Mouse (Mus musculus) forebrain, embryonic 12.5 days (tissue): ENCODE data around the gene D6Wsu163e. TPM values are rescaled to one million over a fixed set of nuclear protein-coding genes. Genes with fewer than 3 reads are reported as not detected.

ENCODE experiments used
- ATAC-seq: fragments of 200-750 bp; cut with Nextera tagmentation; 2 replicates; pipeline ENCODE4 v1.8.0; 2017; ENCODE audit warnings: moderate TSS enrichment; ENCODE audit not compliant: low FRiP score
- H3K27ac ChIP-seq: fragments of 300-500 bp; sonication (generic); 2 replicates; pipeline ENCODE4 v1.5.1; 2016; ENCODE audit warnings: mild to moderate bottlenecking
- H3K27me3 ChIP-seq: fragments of 300-500 bp; sonication (generic); 2 replicates; pipeline ENCODE4 v1.6.1; 2016; ENCODE audit warnings: mild to moderate bottlenecking
- H3K36me3 ChIP-seq: fragments of 300-500 bp; sonication (generic); replicated peaks from 2 replicates; pipeline ENCODE4 v1.6.1; 2016; ENCODE audit warnings: mild to moderate bottlenecking
- H3K4me1 ChIP-seq: fragments of 300-500 bp; sonication (generic); 2 replicates; pipeline ENCODE4 v1.6.1; 2016
- H3K4me2 ChIP-seq: fragments of 300-500 bp; sonication (generic); 2 replicates; pipeline ENCODE4 v1.6.1; 2016; ENCODE audit warnings: mild to moderate bottlenecking, moderate library complexity
- H3K4me3 ChIP-seq: fragments of 300-500 bp; sonication (generic); replicated peaks from 2 replicates; pipeline ENCODE4 v1.5.1; 2016; ENCODE audit warnings: mild to moderate bottlenecking
- H3K9ac ChIP-seq: fragments of 300-500 bp; sonication (generic); 2 replicates; pipeline ENCODE4 v1.6.1; 2016; ENCODE audit warnings: mild to moderate bottlenecking
- H3K9me3 ChIP-seq: fragments of 300-500 bp; sonication (generic); 2 replicates; pipeline ENCODE4 v1.6.1; 2016
- WGBS: fragments of 180-500 bp; shearing (Covaris S2); methylation state at CpG from one replicate; pipeline ENCODE4 v1.1.7; 2016; 5-methylcytosine and 5-hydroxymethylcytosine counted together
- polyA plus RNA-seq: library from polyadenylated mRNA; unstranded; fragments of >200 nt; fragmentation: Nextera tagmentation; extraction: Ambion mirVana; gene quantifications from 2 replicates; pipeline ENCODE4 v1.2.1, GENCODE M21; 2016

The D6Wsu163e gene
- polyA plus RNA-seq, 1 experiment from 2014 or later = 22.1 TPM

DNA sequence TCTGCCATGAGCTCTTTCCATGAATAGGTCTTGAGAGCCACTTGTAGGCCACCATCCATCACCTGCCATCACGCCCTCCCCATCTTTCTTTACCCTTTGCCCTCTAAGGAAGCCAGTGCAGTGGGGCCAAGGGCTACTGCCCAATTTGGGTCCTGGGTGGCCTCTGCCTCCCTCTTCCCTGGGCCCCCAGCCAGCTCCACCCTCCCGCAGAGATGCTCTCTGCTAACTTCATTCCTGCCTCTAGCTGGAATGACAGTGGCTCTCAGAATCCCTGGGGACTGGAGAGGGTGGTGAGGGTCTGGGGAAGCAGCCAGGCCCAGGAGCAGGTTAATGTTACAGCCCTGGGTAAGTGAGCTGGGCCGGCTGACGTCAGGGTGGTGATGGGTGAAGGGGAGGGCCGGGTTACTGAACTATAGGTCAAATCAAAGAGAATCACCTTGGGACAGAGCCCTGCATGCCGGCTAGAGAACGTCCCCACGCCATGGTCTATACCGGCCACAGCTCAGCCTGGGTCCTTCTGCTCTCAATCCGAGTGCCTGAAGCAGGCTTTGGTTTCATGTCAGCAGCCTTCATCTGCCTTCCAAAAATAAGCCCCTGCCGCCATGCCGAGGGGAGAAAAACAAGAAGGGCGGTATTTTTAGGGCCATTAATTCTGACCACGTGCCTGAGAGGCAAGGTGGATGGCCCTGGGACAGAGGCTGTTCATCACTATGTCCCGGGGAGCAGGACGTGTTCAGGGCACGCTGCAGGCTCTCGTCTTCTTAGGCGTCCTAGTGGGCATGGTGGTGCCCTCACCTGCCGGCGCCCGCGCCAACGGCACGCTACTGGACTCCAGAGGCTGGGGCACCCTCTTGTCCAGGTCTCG, 75.4 kb downstream of the D6Wsu163e start, which contains the start of gene Fgf6:
Fgf6 (plus strand) TSS at position 681 of the 865 bp plus-strand sequence.
- Histone ChIP-seq H3K36me3 (no peaks in the 10 kb centered on the region), H3K4me1 (peaks cover 21% of the 10 kb centered on the region), H3K9ac (no peak within 1 kb of the TSS), H3K4me3 (no peak within 1 kb of the TSS), H3K27ac (no peak within 1 kb of the TSS), H3K4me2 (no peak within 1 kb of the TSS), H3K27me3 (peaks cover 8% of the 10 kb centered on the region; the same call in 1 of the 2 replicates), H3K9me3 (no peaks in the 10 kb centered on the region)
- ATAC-seq = no peak
- 85% methylated on average over 26 of the region's 26 CpGs for WGBS

DNA sequence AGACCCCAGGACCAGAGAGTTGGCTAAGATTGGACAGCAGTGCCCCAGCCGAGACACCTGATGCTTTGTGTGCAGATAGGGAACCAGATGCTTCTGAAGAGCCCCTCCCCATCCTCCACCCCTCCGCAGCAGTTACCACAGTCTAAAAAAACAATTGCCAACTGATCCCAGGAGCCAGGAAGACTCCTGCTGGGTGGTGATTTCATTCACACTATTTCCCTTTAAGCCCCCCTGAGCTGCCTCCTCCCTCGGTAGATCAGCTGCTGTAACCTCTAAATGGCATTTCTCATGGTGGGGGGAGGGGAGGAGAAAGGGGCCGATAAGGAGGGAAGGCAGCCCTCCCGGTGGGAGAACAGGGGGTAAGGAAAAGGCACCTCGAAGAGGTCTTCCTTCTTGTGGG, 79.5 kb downstream of the D6Wsu163e start:
- Histone ChIP-seq H3K27ac (no peak overlapping the region), H3K9me3 (no peaks in the 10 kb centered on the region), H3K36me3 (no peaks in the 10 kb centered on the region), H3K9ac (no peak overlapping the region), H3K4me1 (peaks cover 20% of the 10 kb centered on the region), H3K4me2 (no peak overlapping the region), H3K4me3 (no peak overlapping the region), H3K27me3 (peaks cover 17% of the 10 kb centered on the region; the same call in 1 of the 2 replicates)
- ATAC-seq = no peak
- WGBS = 7% methylated on average over 6 of the region's 6 CpGs

DNA sequence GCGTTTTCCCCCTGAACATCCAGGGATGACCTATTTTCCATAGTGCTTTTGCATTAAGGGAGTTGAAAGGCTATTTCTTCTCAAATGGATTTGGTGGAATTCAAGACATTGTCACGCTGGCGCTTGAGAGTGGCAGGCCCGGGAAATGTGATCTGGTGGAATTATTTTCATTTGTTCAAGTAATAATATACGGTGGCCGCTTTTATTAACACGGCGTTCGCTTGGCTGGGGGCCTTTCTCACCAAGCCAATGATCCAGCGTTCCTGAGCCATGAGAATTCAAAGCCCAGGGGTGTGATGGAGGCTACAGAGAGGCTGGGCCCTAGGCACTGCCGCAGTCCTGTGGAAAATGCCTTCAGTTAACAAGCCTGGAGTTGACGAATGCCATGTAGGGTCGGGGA, 80.7 kb downstream of the D6Wsu163e start:
- peaks cover 17% of the 10 kb centered on the region; the same call in 1 of the 2 replicates for H3K27me3 ChIP-seq
- WGBS = 10% methylated on average over 13 of the region's 13 CpGs
- H3K9ac ChIP-seq = no peak overlapping the region
- peaks cover 20% of the 10 kb centered on the region for H3K4me1 ChIP-seq
- H3K4me2 ChIP-seq = peak overlapping the region; percentile 27; the same call in 1 of the 2 replicates
- no peak overlapping the region for H3K4me3 ChIP-seq
- no peak overlapping the region for H3K27ac ChIP-seq
- no peaks in the 10 kb centered on the region for H3K36me3 ChIP-seq
- H3K9me3 ChIP-seq = no peaks in the 10 kb centered on the region
- ATAC-seq = no peak

GRCm38 (mm10) chr6:127024836-127025235, 85.1 kb downstream of the D6Wsu163e start:
- no peak overlapping the region for H3K9ac ChIP-seq
- 79% methylated on average over 7 of the region's 7 CpGs for WGBS
- peaks cover 11% of the 10 kb centered on the region; the same call in 1 of the 2 replicates for H3K27me3 ChIP-seq
- ATAC-seq = no peak
- H3K4me1 ChIP-seq = peaks cover 11% of the 10 kb centered on the region
- H3K27ac ChIP-seq = no peak overlapping the region
- H3K9me3 ChIP-seq = no peaks in the 10 kb centered on the region
- H3K4me3 ChIP-seq = no peak overlapping the region
- H3K4me2 ChIP-seq = no peak overlapping the region
- no peaks in the 10 kb centered on the region for H3K36me3 ChIP-seq

Other genes starting within 250 kb of the D6Wsu163e start
- 5.9 and 6.3 TPM in 2 replicates for gene Kcna6, start 199.3 kb upstream of the D6Wsu163e start, polyA plus RNA-seq
- 167 and 175 TPM in 2 replicates for gene Ndufa9, start 90.8 kb upstream of the D6Wsu163e start, polyA plus RNA-seq
- gene Akap3, start 86.9 kb upstream of the D6Wsu163e start, polyA plus RNA-seq = 0.06 TPM in 1 of 2 replicates, not detected in the other
- gene Dyrk4, start 18.1 kb upstream of the D6Wsu163e start, polyA plus RNA-seq = 0.15 TPM in 1 of 2 replicates, not detected in the other
- 73.2 and 84.4 TPM in 2 replicates for gene Rad51ap1, start 375 bp upstream of the D6Wsu163e start, polyA plus RNA-seq
- gene Fgf6, start 75.6 kb downstream of the D6Wsu163e start, polyA plus RNA-seq = not detected in 2 replicates
- 0.14 TPM in 1 of 2 replicates, not detected in the other for gene Fgf23, start 132.9 kb downstream of the D6Wsu163e start, polyA plus RNA-seq
- 8.8 and 9.9 TPM in 2 replicates for gene Tigar, start 169.6 kb downstream of the D6Wsu163e start, polyA plus RNA-seq
- gene Ccnd2, start 212.2 kb downstream of the D6Wsu163e start, polyA plus RNA-seq = 1,349 and 1,505 TPM in 2 replicates